Mouse (Mus musculus) testis, adult 2 months (tissue): ENCODE results near the gene Ghsr.

Experiments used
- CTCF ChIP-seq: fragments of 200-500 bp; IDR thresholded peaks from 2 replicates; pipeline ENCODE4 v1.5.1; 2012; ENCODE audit warnings: low read depth, mild to moderate bottlenecking, inconsistent platforms, low read length, moderate library complexity; ENCODE audit not compliant: control insufficient read depth, insufficient read depth, insufficient replicate concordance
- POLR2A ChIP-seq: fragments of 200-500 bp; IDR thresholded peaks from 2 replicates; pipeline ENCODE4 v1.6.1; 2012; ENCODE audit warnings: low read depth, mild to moderate bottlenecking, inconsistent platforms, low read length, moderate library complexity; ENCODE audit not compliant: control insufficient read depth

- TF ChIP-seq CTCF (no peak), POLR2A (no peak)
Observed at GRCm38 (mm10) chr3:27371276-27371621, at the start of gene Ghsr.
